Mouse (Mus musculus): ENCODE results near the gene Lcn5.
"Not testable (repeated sequence)": the region's sequence is repeated elsewhere in the genome, so short reads cannot be mapped to it uniquely, and the experiment has no call there.

Lcn5 gene

DNA sequence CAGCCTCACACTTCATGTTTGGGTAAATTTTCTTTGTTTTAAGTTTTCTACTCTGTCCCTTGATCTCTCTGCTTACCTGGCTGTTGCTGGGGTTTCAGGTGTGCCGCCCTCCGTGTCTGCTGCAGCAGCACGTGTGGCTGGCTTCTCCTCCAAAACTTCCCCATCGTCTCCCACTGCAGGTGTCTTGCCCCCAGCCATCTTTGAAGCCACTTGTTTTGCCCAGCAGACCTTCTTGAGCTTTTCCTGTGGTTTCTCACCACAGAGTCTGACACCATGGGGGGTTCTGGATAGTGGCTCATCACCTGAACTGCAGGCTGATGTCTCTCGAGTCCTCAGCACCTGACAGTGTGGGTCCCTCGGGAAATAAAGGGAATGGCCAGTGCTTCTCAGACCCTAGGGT is 21.8 kb downstream of the Lcn5 start:
- DNase-seq: no peak

DNA sequence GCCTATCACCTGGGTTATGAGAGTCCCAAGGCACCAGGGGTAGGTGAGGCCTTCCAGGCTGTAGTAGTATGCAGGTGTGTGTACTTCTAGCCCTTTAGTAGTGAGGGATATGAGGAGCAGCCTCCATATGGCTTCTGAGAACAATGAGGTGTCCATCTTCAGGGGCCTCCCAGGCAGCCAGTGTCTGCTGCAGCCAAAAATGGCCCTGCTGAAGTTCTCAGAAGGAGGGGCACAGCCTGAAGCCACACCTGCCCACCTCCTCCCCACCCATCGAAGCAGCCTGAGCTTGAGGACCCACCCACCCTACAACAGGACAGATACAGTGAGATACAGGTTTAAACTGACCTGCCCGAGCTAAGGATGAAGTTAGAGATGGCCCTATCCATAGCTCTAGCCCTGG is 24.7 kb downstream of the Lcn5 start, which contains the start of gene Lcn10:
TSS of gene Lcn10 (plus strand) at position 301 of the 400 bp plus-strand sequence.
- DNase-seq: no peak

DNA sequence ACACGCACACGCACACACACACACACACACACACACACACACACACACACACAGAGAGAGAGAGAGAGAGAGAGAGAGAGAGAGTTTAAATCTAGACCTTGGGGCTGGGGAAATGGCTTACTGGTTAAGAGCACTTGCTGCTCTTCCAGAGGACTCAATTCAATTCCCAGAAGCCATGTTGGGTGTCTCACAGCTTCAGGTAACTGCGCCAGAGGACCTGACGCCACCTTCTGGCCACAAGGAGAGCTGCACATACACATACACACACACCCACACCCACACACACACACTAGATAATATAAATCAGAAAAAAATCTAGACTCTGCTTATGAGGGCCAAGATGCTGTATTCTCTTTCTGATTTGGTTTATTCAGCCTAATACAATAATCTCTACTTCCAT is 29.2 kb downstream of the Lcn5 start:
- no peak for DNase-seq

DNA sequence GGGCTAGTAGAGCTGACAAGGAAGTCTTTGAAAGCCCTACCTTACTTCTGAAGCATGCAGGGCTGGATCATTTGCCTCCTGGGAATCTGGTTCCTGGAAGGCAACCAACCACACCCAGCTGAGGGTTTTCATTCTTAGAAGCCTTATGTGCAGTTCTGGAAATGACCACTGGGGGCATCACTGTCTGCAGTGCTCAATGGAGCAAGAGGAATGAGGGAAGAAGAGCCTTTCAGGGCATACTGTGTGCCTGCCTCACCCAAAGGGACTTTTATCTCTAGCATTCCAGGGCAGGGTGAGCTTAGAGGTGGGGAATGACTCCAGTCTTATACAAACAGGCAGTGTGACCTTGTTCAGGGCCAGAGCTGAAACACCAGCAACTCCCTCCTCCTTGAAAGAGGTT is 36.9 kb downstream of the Lcn5 start:
- DNase-seq: peak; percentile 82 to 92

DNA sequence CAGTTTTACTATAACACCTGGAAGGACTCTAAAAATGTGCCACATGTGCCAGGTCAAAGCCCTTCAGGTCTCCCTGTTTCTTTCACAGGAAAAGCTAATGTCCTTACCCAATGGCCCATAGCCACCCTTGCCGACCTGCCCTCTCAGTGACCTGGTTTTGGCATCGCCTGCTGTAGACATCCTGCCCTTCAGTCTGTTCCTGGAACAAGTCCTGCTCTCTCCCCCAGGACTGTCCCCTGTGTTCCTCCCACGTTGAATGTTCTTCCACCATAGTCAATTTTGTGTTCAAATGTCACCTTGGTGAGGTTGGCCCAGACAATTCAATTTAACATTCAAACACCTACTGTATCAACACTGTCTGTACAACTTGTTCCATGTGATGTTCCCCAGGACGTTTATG is 39.2 kb downstream of the Lcn5 start:
- DNase-seq: no peak

DNA sequence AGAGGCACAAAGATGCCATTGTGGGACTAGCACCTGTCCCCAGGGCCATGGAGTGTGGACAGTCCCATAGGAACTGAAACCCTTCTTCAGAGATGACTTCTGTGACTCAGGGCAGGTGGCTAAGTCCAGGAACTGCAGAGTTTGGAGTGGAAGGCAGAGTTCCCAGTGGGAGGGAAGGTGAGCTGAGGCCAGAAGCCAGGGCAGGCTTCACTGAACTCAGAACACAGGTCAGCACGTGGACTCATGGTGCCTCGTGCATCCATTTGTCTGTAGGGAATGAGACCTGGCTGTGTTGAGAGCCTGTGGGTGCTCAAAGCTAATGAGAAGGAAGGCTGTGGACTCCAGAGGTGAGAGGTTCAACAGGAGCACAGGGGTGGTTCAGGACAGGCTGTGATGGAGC is 40.9 kb downstream of the Lcn5 start:
- no peak for DNase-seq

DNA sequence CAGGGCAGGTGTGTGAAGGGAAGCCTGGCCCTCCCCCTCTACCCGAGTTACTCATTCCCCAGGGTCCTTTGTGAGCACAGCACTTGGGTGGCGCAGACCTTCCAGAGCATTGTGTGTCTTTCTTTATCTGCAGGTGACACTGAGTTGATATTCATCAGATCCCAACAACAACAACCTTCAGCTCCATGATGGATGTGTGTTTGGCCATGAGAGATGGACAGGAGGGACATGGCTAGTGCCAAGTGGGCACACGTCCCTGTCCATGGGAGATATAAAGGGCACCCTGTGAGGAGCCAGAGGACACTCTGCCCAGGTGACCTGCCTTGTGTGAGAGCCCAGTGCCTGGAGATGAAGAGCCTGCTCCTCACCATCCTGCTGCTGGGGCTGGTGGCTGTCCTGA is 42.0 kb downstream of the Lcn5 start, which contains the start of gene Obp2a:
TSS of gene Obp2a (plus strand) at position 301 of the 400 bp plus-strand sequence.
- not testable (repeated sequence) for DNase-seq

DNA sequence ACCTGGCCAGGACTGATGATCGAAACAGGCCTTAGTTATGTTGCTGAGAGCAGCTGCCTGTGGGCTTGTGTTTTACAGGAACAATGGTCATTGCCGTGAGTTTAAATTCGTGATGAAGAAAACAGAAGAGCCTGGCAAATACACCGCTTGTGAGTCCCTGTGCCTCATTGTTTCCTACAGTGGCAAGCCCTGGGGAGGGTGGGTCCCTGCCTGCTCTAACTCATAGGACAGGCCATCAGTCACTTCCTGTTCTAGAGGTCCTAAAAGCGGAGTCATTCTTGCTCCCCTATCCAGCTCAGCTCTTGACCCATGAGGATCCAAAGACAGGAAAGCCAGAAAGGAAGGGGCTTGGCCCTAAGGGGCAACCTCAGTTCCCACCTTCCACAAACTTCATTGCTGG is 43.2 kb downstream of the Lcn5 start:
- no peak for DNase-seq

DNA sequence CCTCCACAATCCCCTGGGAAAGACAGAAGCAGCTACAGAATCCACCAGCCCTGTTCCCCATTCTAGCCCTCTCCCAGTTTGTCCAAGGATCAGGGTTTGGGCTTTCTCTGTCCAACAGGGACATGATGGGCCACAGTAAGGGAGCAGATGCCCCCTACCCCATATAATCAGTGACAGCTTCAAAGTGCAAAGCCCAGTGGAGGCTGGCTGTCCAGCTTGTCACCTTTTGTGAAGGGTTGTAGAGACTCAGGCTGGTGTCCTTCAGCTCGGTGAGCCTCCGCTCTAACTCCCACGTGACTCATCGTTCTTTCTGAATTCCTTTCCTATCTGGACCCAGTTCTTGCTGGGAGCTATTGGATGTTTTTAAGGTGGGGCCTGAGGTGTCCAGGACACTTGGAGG is 46.0 kb downstream of the Lcn5 start:
- DNase-seq: no peak

DNA sequence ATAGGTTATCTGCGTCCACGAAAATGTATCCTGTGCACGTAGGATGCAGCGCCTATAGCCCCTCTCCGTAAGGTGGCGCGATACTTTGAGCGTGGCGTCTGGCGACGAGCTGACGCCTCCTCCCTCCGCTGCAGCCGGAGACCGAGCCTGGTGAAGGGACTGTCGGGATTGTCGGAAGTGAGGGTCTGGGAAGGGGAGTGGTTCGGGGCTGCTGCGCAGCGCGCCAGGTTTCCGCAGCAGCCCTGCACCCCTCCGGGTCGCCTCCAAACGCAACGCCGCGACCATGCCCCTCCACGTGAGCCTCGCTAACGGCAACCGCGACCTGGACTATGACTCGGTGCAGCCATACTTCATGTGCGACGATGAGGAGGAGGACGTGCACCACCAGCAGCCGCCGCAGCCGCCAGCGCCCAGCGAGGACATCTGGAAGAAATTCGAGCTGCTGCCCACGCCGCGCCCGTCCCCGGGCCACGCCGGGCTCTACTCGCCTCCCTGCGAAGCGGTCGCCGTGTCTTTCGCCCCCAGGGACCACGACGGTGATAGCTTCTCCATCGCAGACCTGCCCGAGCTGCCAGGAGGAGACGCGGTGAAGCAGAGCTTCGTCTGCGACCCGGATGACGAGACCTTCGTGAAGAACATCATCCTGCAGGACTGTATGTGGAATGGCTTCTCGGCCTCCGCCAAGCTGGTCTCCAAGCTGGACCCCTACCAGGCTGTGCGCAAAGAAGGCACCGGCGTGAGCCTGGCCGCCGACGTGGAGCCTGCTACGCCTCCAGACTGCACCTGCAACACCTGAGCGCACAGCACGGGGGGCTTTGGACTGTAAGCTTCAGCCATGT is 49.1 kb downstream of the Lcn5 start, which contains the start of gene Bmyc:
TSS of gene Bmyc (plus strand) at position 97 of the 839 bp plus-strand sequence.
- DNase-seq: peak; percentile 92 to 95

DNA sequence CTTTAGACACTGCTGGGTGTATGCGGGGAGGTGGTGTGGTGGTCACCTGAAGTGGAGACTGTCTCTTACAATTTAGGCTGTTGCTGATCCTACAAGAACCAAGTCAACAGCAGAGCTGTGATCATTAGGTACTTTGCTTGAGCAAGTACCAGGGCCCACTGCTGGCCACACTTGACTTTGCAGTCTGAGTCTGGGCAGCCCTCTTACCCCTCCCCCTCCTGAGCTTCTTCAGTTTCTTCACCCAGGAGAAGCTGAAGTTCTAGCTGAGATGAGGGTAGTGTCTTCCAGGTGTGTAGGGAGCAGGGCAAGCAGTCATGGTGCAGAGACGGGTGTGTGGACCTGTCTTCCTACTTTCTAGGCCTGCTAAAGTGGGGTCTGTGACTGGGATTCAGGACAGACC is 50.4 kb downstream of the Lcn5 start:
- peak; percentile 75 to 79 for DNase-seq

DNA sequence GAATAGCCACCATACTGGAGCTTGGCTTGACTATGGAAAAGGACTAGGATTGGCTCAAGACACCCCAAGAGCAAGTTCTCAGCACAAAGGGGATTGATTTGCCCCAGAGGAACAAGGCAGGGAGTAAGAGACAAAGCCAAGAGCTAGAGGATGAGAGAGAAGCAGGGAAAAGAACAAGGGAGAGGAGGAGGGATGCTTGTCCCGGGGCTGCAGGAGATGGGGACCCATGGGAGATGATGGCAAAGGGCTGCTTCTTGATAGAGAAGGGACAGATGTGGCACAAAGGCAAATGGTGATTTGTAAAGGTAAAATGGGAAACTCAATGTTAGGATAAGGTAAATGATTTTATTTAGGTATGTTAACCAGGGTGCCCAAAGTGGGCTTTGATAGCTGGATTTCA is 51.3 kb downstream of the Lcn5 start:
- not testable (repeated sequence) for DNase-seq

DNA sequence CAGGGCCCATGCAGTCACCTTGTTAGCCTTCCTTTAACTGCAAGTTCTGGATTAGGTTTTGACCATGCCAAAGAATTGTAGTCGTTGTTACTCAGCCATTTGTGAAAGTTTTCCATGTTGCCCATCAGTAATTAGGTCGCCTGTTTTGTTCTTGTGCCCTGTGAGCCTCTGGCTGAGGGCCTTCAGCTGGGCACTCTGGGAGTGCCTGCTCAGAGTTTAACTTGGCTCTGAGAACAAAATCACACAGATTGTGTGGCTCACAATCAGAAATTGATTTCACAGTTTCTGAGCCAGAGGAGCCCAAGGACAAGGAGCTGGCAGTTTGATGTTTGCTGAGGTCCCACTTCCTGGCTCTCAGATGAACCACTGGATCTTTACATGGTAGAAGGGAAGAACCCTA is 52.0 kb downstream of the Lcn5 start:
- DNase-seq: peak in 1 of 2 experiments; percentile 22
